Mouse (Mus musculus) left cerebral cortex, postnatal 25 days (tissue): Measurements from ENCODE around the gene Olfr924. TPM values are rescaled to one million over a fixed set of nuclear protein-coding genes. Genes with fewer than 3 reads are reported as not detected.
A peak's percentile ranks its signal among the peaks of the same experiment; 100 is the strongest.
"Not testable (repeated sequence)": the region's sequence is repeated elsewhere in the genome, so short reads cannot be mapped to it uniquely, and the experiment has no call there.

Source experiments
- DNase-seq, 2 experiments: peaks; one replicate each; pipeline ENCODE4 v3.0.0; 2022; ENCODE audit warnings: low spot score in 2 of 2, mixed read lengths in 1 of 2
- intact Hi-C: fragments of 180-260 bp; cut with DNase I; formaldehyde crosslinking; loops from one replicate; pipeline ENCODE4 v1.15.1; 2025
- total RNA-seq, 2 experiments: library from RNA; stranded (reverse); gene quantifications; 2 replicates each; pipeline ENCODE4 v1.2.3; 2021

Olfr924 gene
- total RNA-seq: not detected

- no peak for DNase-seq
- intact Hi-C loops: no loop called here
Measured at GRCm38 (mm10) chr9:38844149-38844548, at the start of gene Olfr924. Gene Olfr924, plus strand, starts transcription at chr9:38844449.

DNA sequence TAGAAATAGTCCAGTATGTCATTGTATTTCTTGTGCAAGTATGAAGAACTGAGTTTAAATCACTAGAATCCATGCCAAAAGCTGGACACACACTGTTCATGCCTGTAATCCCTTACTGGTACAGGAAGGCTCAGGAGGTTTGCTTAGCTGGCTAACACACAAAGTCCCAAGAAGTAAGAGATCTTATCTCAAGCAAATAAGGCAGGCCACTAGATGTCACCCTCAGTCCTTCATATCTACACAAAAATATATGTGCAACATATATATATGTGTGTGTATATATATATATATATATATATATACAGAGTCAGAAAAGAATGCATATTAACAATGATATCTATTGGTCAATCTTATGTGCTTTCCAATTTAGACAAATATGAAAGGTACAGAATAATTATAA is 38.6 kb upstream of the Olfr924 start:
- DNase-seq: peak; percentile 21 to 54
- intact Hi-C loops: loop anchor here (5.0 to 10.0 kb wide), 2 partner anchors 699 to 797 kb away; partner anchors contain the start of gene AW551984

DNA sequence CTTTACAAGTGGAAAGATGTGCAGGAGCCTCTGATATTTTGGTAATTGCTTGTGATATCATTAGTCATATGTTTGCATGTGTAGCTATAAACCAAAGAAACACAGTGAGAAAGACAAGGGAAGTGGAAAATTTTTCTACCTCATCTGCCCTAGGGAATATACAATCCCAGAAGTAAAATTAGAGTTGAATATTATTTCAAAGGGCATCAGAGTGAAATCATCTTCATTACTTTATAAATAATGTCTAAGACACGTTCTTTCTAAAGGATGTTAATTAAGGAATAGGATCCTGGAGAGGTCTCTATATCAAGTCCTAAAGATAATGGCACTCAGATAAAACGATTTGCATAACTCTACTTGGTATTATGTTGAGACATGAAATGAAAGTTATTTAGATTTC is 29.9 kb upstream of the Olfr924 start, which contains the start of gene Olfr922:
Gene Olfr922, plus strand, starts transcription at position 301 of the 400 bp plus-strand sequence.
- intact Hi-C loops: no loop called here
- no peak for DNase-seq

DNA sequence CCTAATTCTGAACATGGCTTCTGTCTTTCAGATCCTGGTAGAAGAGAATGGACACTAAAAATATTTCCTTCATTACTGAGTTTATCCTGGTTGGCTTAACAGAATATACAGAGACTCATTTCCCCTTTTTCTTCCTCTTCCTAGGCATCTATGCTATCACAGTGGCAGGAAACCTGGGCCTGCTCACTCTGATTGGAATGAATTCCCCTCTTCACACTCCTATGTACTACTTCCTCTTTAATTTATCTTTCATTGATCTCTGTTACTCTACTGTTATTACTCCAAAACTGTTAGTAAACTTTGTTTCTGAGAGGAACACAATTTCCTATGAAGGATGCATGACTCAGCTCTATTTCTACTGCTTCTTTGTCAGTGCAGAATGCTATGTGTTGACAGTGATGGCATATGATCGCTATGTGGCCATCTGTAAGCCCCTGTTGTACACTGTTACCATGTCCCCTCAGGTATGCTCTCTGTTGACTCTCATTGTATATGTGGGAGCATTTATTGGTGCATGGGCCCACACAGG is 28.7 kb upstream of the Olfr924 start:
- intact Hi-C loops: no loop called here

GRCm38 (mm10) chr9:38826245-38826644 is 18.0 kb upstream of the Olfr924 start, which contains the start of gene Olfr923:
Gene Olfr923, plus strand, starts transcription at chr9:38826545.
- DNase-seq: no peak
- intact Hi-C loops: no loop called here

More for the DNA sequence above, 28.7 kb upstream of the Olfr924 start:
- DNase-seq: no peak

- intact Hi-C loops: no loop called here
- no peak for DNase-seq
Measured at GRCm38 (mm10) chr9:38833027-38833426, 11.2 kb upstream of the Olfr924 start.

DNA sequence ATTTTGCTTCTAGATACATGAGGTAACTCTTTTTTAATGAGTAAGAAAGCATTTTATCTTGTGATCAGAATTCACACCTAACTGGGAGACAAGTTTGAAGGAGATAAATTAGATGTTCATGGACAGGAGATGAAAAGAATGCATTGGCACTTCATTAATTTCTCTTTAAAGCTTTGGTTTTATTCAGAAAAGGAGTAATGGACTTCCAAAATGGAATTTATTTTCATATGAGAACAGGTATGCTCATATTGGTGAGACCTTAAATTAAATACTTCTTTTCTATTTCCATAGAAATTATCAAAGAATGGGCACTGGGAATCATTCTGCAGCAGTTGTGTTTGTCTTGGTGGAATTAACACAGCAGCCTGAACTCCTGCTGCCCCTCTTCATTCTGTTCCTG is 10.5 kb downstream of the Olfr924 start, which contains the start of gene Olfr26:
Gene Olfr26, plus strand, starts transcription at position 301 of the 400 bp plus-strand sequence.
- no peak for DNase-seq
- intact Hi-C loops: no loop called here

GRCm38 (mm10) chr9:38874880-38875279 is 30.6 kb downstream of the Olfr924 start:
- DNase-seq, intact Hi-C loops: not testable (repeated sequence)

GRCm38 (mm10) chr9:38876826-38877225 is 32.6 kb downstream of the Olfr924 start, which contains the start of gene Olfr926:
Gene Olfr926, plus strand, starts transcription at chr9:38877126.
- intact Hi-C loops: loop anchor here (1.0 kb wide), 1 partner anchor 31 kb away; no protein-coding TSS in a partner anchor

More at GRCm38 (mm10) chr9:38876826-38877225, 32.6 kb downstream of the Olfr924 start, which contains the start of gene Olfr926:
- DNase-seq: no peak

Other genes with a start within 250 kb of the Olfr924 start
- gene Olfr914, start 239.3 kb upstream of the Olfr924 start, total RNA-seq: not detected
- not detected for gene Olfr916, start 184.6 kb upstream of the Olfr924 start, total RNA-seq
- gene Olfr917, start 178.6 kb upstream of the Olfr924 start, total RNA-seq: not detected
- gene Olfr918, start 169.8 kb upstream of the Olfr924 start, total RNA-seq: not detected
- gene Olfr919, start 140.8 kb upstream of the Olfr924 start, total RNA-seq: not detected
- gene Vwa5a, start 126.2 kb upstream of the Olfr924 start, total RNA-seq: 1 to 10 TPM; 7.2 to 7.9 TPM
- not detected for gene Olfr920, start 92.2 kb upstream of the Olfr924 start, total RNA-seq
- not detected for gene Olfr921, start 71.4 kb upstream of the Olfr924 start, total RNA-seq
- gene Olfr922, start 29.8 kb upstream of the Olfr924 start, total RNA-seq: not detected
- gene Olfr923, start 17.9 kb upstream of the Olfr924 start, total RNA-seq: not detected
- not detected for gene Olfr26, start 10.6 kb downstream of the Olfr924 start, total RNA-seq
- not detected for gene Olfr926, start 32.7 kb downstream of the Olfr924 start, total RNA-seq
- gene Olfr930, start 85.4 kb downstream of the Olfr924 start, total RNA-seq: not detected
- not detected for gene Olfr933, start 127.9 kb downstream of the Olfr924 start, total RNA-seq
- not detected for gene Olfr934, start 143.9 kb downstream of the Olfr924 start, total RNA-seq
- gene Olfr935, start 155.2 kb downstream of the Olfr924 start, total RNA-seq: not detected
- not detected for gene Olfr146, start 178.9 kb downstream of the Olfr924 start, total RNA-seq
- not detected for gene Olfr937, start 220.5 kb downstream of the Olfr924 start, total RNA-seq
- not detected for gene Olfr938, start 234.4 kb downstream of the Olfr924 start, total RNA-seq